Mouse (Mus musculus) cerebellum, adult 2 months (tissue): Measurements from ENCODE around the gene A130010J15Rik. TPM values are rescaled to one million over a fixed set of nuclear protein-coding genes. Genes with fewer than 3 reads are reported as not detected.

ENCODE experiments used
- DNase-seq, 2 experiments: peaks; one replicate each; pipeline ENCODE4 v3.0.0; 2021
- H3K27ac ChIP-seq: fragments of 200-500 bp; 2 replicates; pipeline ENCODE4 v1.5.1; 2012; ENCODE audit warnings: low read length, control low read depth, inconsistent platforms; ENCODE audit not compliant: insufficient read depth
- H3K27me3 ChIP-seq: fragments of 200-500 bp; 2 replicates; pipeline ENCODE4 v1.6.1; 2012; ENCODE audit warnings: inconsistent platforms, mild to moderate bottlenecking, low read length, moderate library complexity; ENCODE audit not compliant: control insufficient read depth, insufficient read depth
- H3K4me1 ChIP-seq: fragments of 200-500 bp; 2 replicates; pipeline ENCODE4 v1.6.1; 2011; ENCODE audit warnings: low read length; ENCODE audit not compliant: control insufficient read depth, insufficient read depth
- H3K4me3 ChIP-seq: fragments of 200-500 bp; replicated peaks from 2 replicates; pipeline ENCODE3; 2011; ENCODE audit warnings: mild to moderate bottlenecking, low read depth, low read length, control low read depth; ENCODE audit not compliant: insufficient read depth
- CTCF ChIP-seq: fragments of 200-500 bp; IDR thresholded peaks from 2 replicates; pipeline ENCODE4 v1.5.1; 2011; ENCODE audit warnings: low read depth, mild to moderate bottlenecking, control low read depth, low read length, moderate library complexity, borderline replicate concordance; ENCODE audit not compliant: insufficient read depth
- POLR2A ChIP-seq: fragments of 200-500 bp; IDR thresholded peaks from 2 replicates; pipeline ENCODE4 v1.6.1; 2011; ENCODE audit warnings: low read length, control low read depth, borderline replicate concordance; ENCODE audit not compliant: insufficient read depth
- WGBS: fragments of 180-500 bp; shearing (Covaris S2); methylation state at CpG from one replicate; pipeline ENCODE4 v1.1.7; 2018; 5-methylcytosine and 5-hydroxymethylcytosine counted together
- polyA plus RNA-seq: library from polyadenylated mRNA; depleted of rRNA; stranded (reverse); fragments of >200 nt; gene quantifications from 2 replicates; pipeline ENCODE4 v1.2.3, GENCODE M21; 2012

A130010J15Rik gene
- polyA plus RNA-seq, 1 experiment: 4.3 TPM

DNA sequence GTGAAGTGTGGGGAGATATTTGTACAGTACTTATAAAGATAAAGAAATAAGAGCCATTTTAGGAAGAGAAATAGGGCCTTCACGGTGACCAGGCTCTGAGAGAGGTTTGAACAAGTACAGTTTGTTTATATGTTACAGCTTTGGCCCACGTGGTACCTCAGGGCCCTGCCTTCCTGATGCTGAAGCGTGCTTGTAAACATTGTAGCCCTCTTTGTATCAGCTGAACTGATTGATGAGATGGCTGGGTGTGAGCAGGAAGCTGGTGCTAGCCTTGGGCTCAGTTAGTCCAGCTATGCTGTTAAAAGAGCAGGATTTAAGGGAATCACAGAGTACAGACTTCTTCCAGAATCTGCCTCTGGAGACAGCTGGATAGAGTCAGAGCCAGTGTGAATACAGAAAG is 8.7 kb upstream of the A130010J15Rik start:
- Histone ChIP-seq H3K4me3 (no peak overlapping the region), H3K4me1 (no peaks in the 10 kb centered on the region), H3K27me3 (no peaks in the 10 kb centered on the region), H3K27ac (no peak overlapping the region)
- WGBS: 75% methylated on average over 3 of the region's 3 CpGs
- no peak for DNase-seq
- TF ChIP-seq CTCF (no peak), POLR2A (no peak)

DNA sequence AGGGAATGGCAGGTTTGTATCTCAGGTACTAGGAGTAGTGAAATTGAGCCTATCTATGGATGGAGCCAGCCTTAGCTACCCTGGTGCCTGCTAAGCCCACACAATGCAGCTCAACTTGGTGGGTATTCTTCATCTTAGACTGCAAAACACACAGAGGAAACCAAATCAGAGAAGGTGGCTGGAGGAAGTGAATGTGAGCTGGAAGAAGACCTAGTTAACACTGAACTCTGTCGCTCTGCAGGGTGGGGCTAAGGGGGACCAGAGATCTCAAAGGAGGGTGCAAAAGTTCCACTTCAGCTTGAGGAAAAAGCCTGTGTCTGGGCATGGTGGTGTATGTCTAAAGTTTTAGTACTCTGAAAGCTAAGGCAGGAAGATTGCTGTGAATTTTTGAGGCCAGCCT is 8.2 kb upstream of the A130010J15Rik start:
- no peaks in the 10 kb centered on the region for H3K4me1 ChIP-seq
- no peak for DNase-seq
- no peak overlapping the region for H3K27ac ChIP-seq
- no peak overlapping the region for H3K4me3 ChIP-seq
- no peaks in the 10 kb centered on the region for H3K27me3 ChIP-seq
- TF ChIP-seq POLR2A (no peak), CTCF (no peak)
- WGBS: 77% methylated on average over 1 of the region's 1 CpGs

DNA sequence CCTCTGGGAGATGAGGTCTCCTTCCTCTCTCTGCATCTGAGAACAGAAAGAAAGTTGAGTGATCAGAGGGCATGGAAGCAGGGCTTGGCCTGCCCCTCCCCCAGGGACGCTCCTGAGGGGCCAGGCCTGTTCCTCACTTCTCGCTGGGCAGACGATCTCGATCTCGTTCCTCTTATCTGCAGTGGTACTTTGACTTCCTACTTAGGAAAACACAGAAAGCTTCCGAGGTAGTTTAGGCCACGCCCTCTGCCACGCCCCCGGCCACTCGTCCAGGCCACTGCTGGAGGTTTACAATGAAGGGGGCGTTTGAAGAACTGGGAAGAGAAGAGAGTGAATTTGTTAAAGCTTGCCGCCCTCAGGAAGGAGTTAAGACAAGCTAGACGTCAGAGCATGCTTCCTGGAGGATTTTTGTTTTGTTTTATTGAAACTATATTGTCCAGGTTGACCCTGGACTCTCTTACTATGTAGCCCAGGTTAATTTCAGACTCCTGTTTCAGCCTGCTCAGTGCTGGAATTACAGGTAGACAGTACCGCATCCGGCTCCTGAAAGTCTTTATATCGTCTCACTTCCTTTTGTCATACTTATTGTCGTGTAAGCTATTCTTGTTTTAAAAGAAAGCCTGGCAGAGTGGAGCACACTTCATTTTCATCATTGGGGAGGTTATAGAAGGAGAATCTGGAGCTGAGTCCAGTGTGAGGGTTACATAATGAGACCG is 7.4 kb upstream of the A130010J15Rik start:
- no peak overlapping the region for H3K27ac ChIP-seq
- H3K4me3 ChIP-seq: no peak overlapping the region
- DNase-seq: no peak
- WGBS: 22% methylated on average over 18 of the region's 18 CpGs
- H3K4me1 ChIP-seq: no peaks in the 10 kb centered on the region
- no peaks in the 10 kb centered on the region for H3K27me3 ChIP-seq
- TF ChIP-seq CTCF (no peak), POLR2A (no peak)

- no peaks in the 10 kb centered on the region for H3K27me3 ChIP-seq
- WGBS: 49% methylated on average over 7 of the region's 7 CpGs
- H3K4me3 ChIP-seq: no peak overlapping the region
- no peak overlapping the region for H3K27ac ChIP-seq
- H3K4me1 ChIP-seq: no peaks in the 10 kb centered on the region; the same call in 1 of the 2 replicates
- TF ChIP-seq POLR2A (no peak), CTCF (no peak)
- no peak for DNase-seq
These were observed 1.4 kb downstream of the A130010J15Rik start for GRCm38 (mm10) chr1:193169228-193169627.

- no peak for TF ChIP-seq POLR2A
- WGBS: 34% methylated on average over 2 of the region's 2 CpGs
- H3K4me3 ChIP-seq: no peak overlapping the region
These were observed 2.0 kb downstream of the A130010J15Rik start for GRCm38 (mm10) chr1:193169856-193170255.

DNA sequence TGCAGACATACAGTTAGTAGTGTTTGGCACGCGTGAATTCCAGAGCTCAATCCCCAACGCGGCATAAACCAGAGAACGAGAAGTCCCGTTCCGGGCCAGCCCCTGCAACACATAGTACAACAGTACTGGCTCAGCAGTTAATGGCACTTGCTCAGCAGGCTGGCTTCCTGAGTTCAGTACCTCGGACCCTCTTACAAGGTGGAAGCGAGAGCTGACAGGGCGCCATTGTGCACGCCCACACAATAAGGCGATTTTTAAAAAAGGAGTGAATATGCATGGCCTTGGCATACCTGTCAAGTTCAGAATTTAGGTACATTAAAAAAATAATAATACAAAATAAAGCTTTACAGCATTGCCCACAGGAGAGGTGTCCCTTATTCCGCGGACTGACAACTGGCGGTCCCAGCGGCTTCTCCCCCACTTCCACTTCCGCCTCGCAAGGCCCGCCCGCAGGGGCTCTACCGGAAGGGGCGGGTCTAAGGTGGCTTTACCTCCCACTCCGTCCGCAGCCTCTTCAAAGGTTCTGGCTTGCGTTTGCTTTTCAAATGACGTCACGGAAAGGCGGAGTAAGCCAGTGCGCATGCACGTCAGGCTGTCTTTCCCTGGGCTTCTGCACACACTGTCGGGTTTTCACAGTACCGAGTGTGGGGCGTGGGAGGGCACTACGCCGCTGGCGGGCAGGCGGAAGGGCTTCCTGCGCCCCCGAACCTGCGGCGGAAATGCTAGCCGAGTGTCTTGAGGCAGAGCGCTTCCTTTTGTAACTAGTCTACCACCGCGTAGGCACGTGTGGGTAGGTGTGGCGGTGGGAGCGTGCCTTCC is 5.4 kb downstream of the A130010J15Rik start:
- peak; percentile 97 for TF ChIP-seq POLR2A
- TF ChIP-seq CTCF: no peak
- Histone ChIP-seq H3K27me3 (no peaks in the 10 kb centered on the region), H3K4me3 (peak overlapping the region; percentile 76), H3K27ac (peak overlapping the region; percentile 42), H3K4me1 (no peaks in the 10 kb centered on the region; the same call in 1 of the 2 replicates)
- under 1% methylated on average over 48 of the region's 48 CpGs for whole genome bisulfite sequencing
- peak; percentile 95 to 98 for DNase-seq

More at GRCm38 (mm10) chr1:193169856-193170255, 2.0 kb downstream of the A130010J15Rik start:
- DNase-seq: no peak
- Histone ChIP-seq H3K4me1 (no peaks in the 10 kb centered on the region; the same call in 1 of the 2 replicates), H3K27ac (no peak overlapping the region), H3K27me3 (no peaks in the 10 kb centered on the region)

DNA sequence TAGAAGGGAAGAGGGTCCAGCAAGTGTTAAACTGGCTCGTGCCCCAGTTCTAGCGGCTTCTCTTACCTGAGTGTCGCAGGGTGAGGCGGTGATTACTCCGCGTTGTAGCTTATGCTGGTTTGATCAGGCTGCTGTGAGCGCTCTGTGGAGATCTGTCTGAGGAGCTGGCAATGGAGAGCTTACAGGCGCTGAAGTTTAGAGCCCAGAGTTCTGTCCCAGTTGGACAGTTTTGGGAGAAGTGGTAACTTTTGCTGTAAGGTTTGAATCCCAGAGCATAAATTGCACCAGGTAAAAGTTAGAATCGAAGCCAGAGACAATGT is 5.9 kb downstream of the A130010J15Rik start:
- DNase-seq: no peak
- TF ChIP-seq CTCF (no peak), POLR2A (no peak)
- H3K4me1 ChIP-seq: no peaks in the 10 kb centered on the region; the same call in 1 of the 2 replicates
- H3K27ac ChIP-seq: peak overlapping the region; percentile 27
- no peaks in the 10 kb centered on the region for H3K27me3 ChIP-seq
- peak overlapping the region; percentile 61 for H3K4me3 ChIP-seq
- 14% methylated on average over 9 of the region's 9 CpGs for WGBS

DNA sequence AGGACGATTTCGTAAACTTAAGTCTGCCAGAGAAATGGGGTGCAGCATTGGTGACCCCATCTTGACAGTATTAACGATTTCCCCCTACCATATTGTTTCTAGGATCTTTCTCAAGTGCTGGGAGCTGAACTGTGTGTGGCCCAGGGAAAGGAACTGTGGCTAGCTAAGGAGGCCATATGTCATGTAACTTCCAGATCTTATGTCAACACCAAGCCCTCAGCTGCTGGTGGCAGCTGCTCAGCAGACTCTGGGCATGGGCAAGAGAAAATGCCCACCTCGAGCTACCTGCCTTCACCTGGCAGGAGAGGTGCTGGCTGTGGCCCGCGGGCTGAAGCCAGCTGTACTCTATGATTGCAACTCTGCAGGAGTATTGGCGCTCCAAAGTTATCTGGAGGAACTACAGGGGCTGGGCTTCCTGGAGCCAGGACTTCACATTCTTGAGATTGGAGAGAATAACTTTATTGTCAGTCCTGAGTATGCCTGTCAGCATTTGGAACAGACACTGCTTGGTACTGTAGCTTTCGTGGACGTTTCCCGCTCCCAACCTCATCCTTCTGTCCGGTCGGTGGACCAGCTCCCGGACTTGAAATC is 6.4 kb downstream of the A130010J15Rik start:
- no peak overlapping the region for H3K27ac ChIP-seq

More for the DNA sequence above, 6.4 kb downstream of the A130010J15Rik start:
- no peaks in the 10 kb centered on the region; the same call in 1 of the 2 replicates for H3K4me1 ChIP-seq
- peak in 1 of 2 experiments; percentile 14 for DNase-seq
- no peaks in the 10 kb centered on the region for H3K27me3 ChIP-seq
- H3K4me3 ChIP-seq: peak overlapping the region; percentile 5
- 77% methylated on average over 13 of the region's 13 CpGs for WGBS
- no peak for TF ChIP-seq POLR2A
